1 mouse cellular context compared by ENCODE assay signal in genomic region chr13:44502612-44503256, GRCm38 (mm10).
TF ChIP-seq lines count a peak whose summit lies in the region.

No protein-coding gene starts in this region.

TF ChIP-seq in MEL, 35 proteins besides CTCF, POLR2A, EP300 and RAD21 (continued from another document):
- peak; percentile 29; the same call in 1 of the 2 replicates for TF ChIP-seq MXI1 (IDR thresholded peaks at IDR 0.05; ENCODE audit: low read depth, low read length)
TF ChIP-seq in MEL: peak in this region for 8.
